Mouse (Mus musculus) hindbrain, embryonic 14.5 days (tissue): ENCODE results near the gene Grn. TPM values are rescaled to one million over a fixed set of nuclear protein-coding genes. Genes with fewer than 3 reads are reported as not detected.

ENCODE experiments used
- ATAC-seq: fragments of 200-750 bp; cut with Nextera tagmentation; 2 replicates; pipeline ENCODE4 v1.8.0; 2017; ENCODE audit warnings: moderate number of reproducible peaks, mild to moderate bottlenecking, moderate TSS enrichment, moderate library complexity; ENCODE audit not compliant: low FRiP score
- DNase-seq: peaks from one replicate; pipeline ENCODE4 v3.0.0-alpha.2; 2015; ENCODE audit warnings: low spot score
- H3K27ac ChIP-seq: fragments of 300-500 bp; sonication (generic); 2 replicates; pipeline ENCODE4 v1.5.1; 2014; ENCODE audit warnings: mild to moderate bottlenecking, moderate library complexity
- H3K27me3 ChIP-seq: fragments of 300-500 bp; sonication (generic); 2 replicates; pipeline ENCODE4 v1.6.1; 2014; ENCODE audit warnings: mild to moderate bottlenecking, low read length, mixed read lengths; ENCODE audit not compliant: control insufficient read depth, insufficient read depth
- H3K36me3 ChIP-seq: fragments of 300-500 bp; sonication (generic); replicated peaks from 2 replicates; pipeline ENCODE4 v1.6.1; 2014; ENCODE audit not compliant: control insufficient read depth, insufficient read depth
- H3K4me1 ChIP-seq: fragments of 300-500 bp; sonication (generic); replicated peaks from 2 replicates; pipeline ENCODE4 v1.6.1; 2014; ENCODE audit warnings: antibody characterized with exemption, low read length, mixed read lengths; ENCODE audit not compliant: control insufficient read depth, insufficient read depth
- H3K4me2 ChIP-seq: fragments of 300-500 bp; sonication (generic); replicated peaks from 2 replicates; pipeline ENCODE4 v1.6.1; 2014; ENCODE audit warnings: mild to moderate bottlenecking, moderate library complexity
- H3K4me3 ChIP-seq: fragments of 300-500 bp; sonication (generic); replicated peaks from 2 replicates; pipeline ENCODE4 v1.5.1; 2014; ENCODE audit warnings: mild to moderate bottlenecking, low read length
- H3K9ac ChIP-seq: fragments of 300-500 bp; sonication (generic); 2 replicates; pipeline ENCODE4 v1.6.1; 2014
- H3K9me3 ChIP-seq: fragments of 300-500 bp; sonication (generic); 2 replicates; pipeline ENCODE4 v1.6.1; 2016; ENCODE audit warnings: low read length; ENCODE audit not compliant: control insufficient read depth
- WGBS: fragments of 180-500 bp; shearing (Covaris S2); extraction: QIAGEN DNeasy Blood & Tissue Kit; methylation state at CpG from one replicate; pipeline ENCODE4 v1.1.7; 2014; 5-methylcytosine and 5-hydroxymethylcytosine counted together
- polyA plus RNA-seq: library from polyadenylated mRNA; unstranded; fragments of >200 nt; fragmentation: Nextera tagmentation; extraction: Ambion mirVana; gene quantifications from 2 replicates; pipeline ENCODE4 v1.2.1, GENCODE M21; 2014

Grn gene
- polyA plus RNA-seq, 1 experiment from 2014 or later, result 63.6 TPM

DNA sequence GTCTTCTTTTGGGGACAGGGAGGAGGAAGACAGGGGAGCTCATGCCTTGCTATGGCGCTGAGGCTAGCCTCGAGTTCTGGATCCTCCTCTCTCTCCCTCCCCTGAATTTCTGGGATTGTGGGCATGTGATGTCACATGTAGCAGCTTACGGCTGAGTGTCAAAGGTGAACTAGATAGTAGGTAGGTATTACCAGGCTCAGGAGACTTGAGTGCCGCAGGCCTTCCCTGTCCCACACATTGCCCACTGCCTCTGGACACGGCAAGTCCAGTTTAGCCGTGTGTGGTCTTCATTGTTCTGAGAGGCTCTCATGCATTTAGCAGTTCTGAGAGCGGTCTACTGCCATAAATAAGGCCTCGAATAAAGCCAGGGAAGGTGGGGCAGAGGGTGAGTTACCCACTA lies 17.1 kb upstream of the Grn start:
- 0 out of 2 replicates have a peak, but pooled peaks cover under 1% of the 10 kb centered on the region for H3K4me1 ChIP-seq
- no peak overlapping the region for H3K9ac ChIP-seq
- H3K4me3 ChIP-seq, result no peak overlapping the region
- H3K36me3 ChIP-seq, result no peaks in the 10 kb centered on the region
- no peaks in the 10 kb centered on the region for H3K27me3 ChIP-seq
- 75% methylated on average over 8 of the region's 8 CpGs for WGBS
- no peak overlapping the region for H3K4me2 ChIP-seq
- no peak overlapping the region for H3K27ac ChIP-seq
- no peaks in the 10 kb centered on the region for H3K9me3 ChIP-seq
- no peak for DNase-seq
- ATAC-seq, result no peak

GRCm38 (mm10) chr11:102415034-102415802 lies 14.9 kb upstream of the Grn start:
- no peaks in the 10 kb centered on the region for H3K27me3 ChIP-seq
- no peaks in the 10 kb centered on the region for H3K4me1 ChIP-seq
- no peaks in the 10 kb centered on the region for H3K9me3 ChIP-seq
- H3K9ac ChIP-seq, result no peak overlapping the region
- DNase-seq, result no peak
- H3K27ac ChIP-seq, result no peak overlapping the region
- ATAC-seq, result no peak
- no peaks in the 10 kb centered on the region for H3K36me3 ChIP-seq
- 73% methylated on average over 10 of the region's 10 CpGs for WGBS
- no peak overlapping the region for H3K4me2 ChIP-seq
- no peak overlapping the region for H3K4me3 ChIP-seq

GRCm38 (mm10) chr11:102417160-102417559 lies 13.0 kb upstream of the Grn start:
- Histone ChIP-seq H3K9me3 (no peaks in the 10 kb centered on the region), H3K9ac (no peak overlapping the region), H3K27me3 (no peaks in the 10 kb centered on the region), H3K4me3 (no peak overlapping the region), H3K27ac (no peak overlapping the region), H3K4me1 (no peaks in the 10 kb centered on the region), H3K36me3 (no peaks in the 10 kb centered on the region), H3K4me2 (no peak overlapping the region)
- WGBS, result 79% methylated on average over 1 of the region's 1 CpGs
- no peak for ATAC-seq
- DNase-seq, result no peak

GRCm38 (mm10) chr11:102418887-102419286 lies 11.2 kb upstream of the Grn start:
- H3K27me3 ChIP-seq, result no peaks in the 10 kb centered on the region
- H3K9me3 ChIP-seq, result no peaks in the 10 kb centered on the region
- H3K27ac ChIP-seq, result no peak overlapping the region
- no peak overlapping the region for H3K4me3 ChIP-seq
- no peaks in the 10 kb centered on the region for H3K36me3 ChIP-seq
- no peaks in the 10 kb centered on the region for H3K4me1 ChIP-seq
- H3K4me2 ChIP-seq, result no peak overlapping the region
- H3K9ac ChIP-seq, result no peak overlapping the region
- ATAC-seq (no peak), DNase-seq (no peak)

GRCm38 (mm10) chr11:102421559-102421958 lies 8.6 kb upstream of the Grn start:
- Histone ChIP-seq H3K9ac (no peak overlapping the region), H3K4me3 (no peak overlapping the region), H3K27ac (no peak overlapping the region), H3K9me3 (no peaks in the 10 kb centered on the region), H3K4me1 (no peaks in the 10 kb centered on the region), H3K27me3 (no peaks in the 10 kb centered on the region), H3K4me2 (no peak overlapping the region), H3K36me3 (no peaks in the 10 kb centered on the region)
- 63% methylated on average over 8 of the region's 8 CpGs for WGBS
- ATAC-seq, result no peak
- no peak for DNase-seq

DNA sequence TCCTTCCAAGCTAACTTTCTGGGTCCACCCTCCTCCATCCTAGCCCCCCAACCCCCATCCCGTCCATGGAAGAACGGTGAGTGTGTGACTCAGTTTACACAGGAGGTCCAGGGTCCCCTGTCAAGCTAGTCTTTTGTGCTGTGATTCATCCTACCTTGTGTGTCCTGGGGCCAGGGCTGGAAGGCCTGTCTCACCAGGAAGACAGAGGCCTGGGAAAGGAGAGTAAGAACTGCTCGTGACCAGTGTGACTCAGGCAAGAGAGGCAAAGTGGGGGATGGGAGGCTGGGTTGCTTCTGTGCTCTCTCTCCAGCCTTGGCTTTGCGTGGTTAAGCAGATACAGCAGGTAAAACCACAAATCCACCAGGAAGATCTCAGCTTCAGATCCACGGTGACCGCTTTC lies 5.4 kb upstream of the Grn start:
- Histone ChIP-seq H3K4me3 (no peak overlapping the region), H3K36me3 (no peaks in the 10 kb centered on the region), H3K27ac (no peak overlapping the region), H3K4me2 (no peak overlapping the region), H3K4me1 (peaks cover 3% of the 10 kb centered on the region; the same call in 1 of the 2 replicates), H3K9me3 (no peaks in the 10 kb centered on the region), H3K27me3 (no peaks in the 10 kb centered on the region), H3K9ac (no peak overlapping the region)
- 81% methylated on average over 6 of the region's 6 CpGs for WGBS
- ATAC-seq (no peak), DNase-seq (no peak)

GRCm38 (mm10) chr11:102425555-102426316 lies 4.4 kb upstream of the Grn start:
- Histone ChIP-seq H3K4me1 (peaks cover 7% of the 10 kb centered on the region; the same call in 1 of the 2 replicates), H3K27me3 (no peaks in the 10 kb centered on the region), H3K36me3 (no peaks in the 10 kb centered on the region), H3K27ac (no peak overlapping the region), H3K9me3 (no peaks in the 10 kb centered on the region), H3K4me2 (no peak overlapping the region), H3K4me3 (no peak overlapping the region), H3K9ac (no peak overlapping the region)
- DNase-seq (no peak), ATAC-seq (no peak)
- 83% methylated on average over 8 of the region's 8 CpGs for WGBS

- Histone ChIP-seq H3K4me3 (0 out of 2 replicates have a peak overlapping the region, but pooled peaks have one; percentile 63), H3K36me3 (peaks cover 4% of the 10 kb centered on the region; the same call in 1 of the 2 replicates), H3K27me3 (no peaks in the 10 kb centered on the region), H3K4me2 (no peak overlapping the region), H3K4me1 (peaks cover 7% of the 10 kb centered on the region; the same call in 1 of the 2 replicates), H3K9ac (no peak overlapping the region), H3K27ac (no peak overlapping the region), H3K9me3 (no peaks in the 10 kb centered on the region)
- 76% methylated on average over 8 of the region's 8 CpGs for WGBS
- DNase-seq (no peak), ATAC-seq (no peak)
Observed at GRCm38 (mm10) chr11:102428981-102429540, 1.1 kb upstream of the Grn start.

DNA sequence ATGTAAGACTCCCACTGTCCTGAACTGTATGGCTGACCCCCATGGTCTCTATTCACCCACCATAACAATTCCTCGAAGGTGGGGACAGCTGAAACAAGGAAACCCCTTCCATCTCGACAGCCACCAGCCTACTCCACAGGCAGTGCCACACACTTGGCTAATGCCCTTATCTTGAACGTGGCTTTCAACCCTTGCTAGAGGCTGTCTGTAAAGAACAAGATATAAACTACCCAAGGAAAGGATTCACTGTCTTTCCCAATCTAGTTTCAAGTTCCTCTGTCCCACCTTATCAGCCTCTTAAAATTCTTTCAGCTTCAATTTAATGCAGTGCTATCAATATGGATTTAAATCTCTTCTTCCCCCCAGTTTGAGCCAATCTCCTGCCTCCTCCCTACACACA lies 564 bp upstream of the Grn start:
- Histone ChIP-seq H3K36me3 (peaks cover 7% of the 10 kb centered on the region), H3K9me3 (no peaks in the 10 kb centered on the region), H3K4me3 (peak overlapping the region; percentile 63), H3K4me2 (peak overlapping the region; percentile 90), H3K4me1 (peaks cover 7% of the 10 kb centered on the region; the same call in 1 of the 2 replicates), H3K27ac (0 out of 2 replicates have a peak overlapping the region, but pooled peaks have one; percentile 53), H3K9ac (peak overlapping the region; percentile 76), H3K27me3 (no peaks in the 10 kb centered on the region)
- WGBS, result 46% methylated on average over 3 of the region's 3 CpGs
- ATAC-seq (no peak), DNase-seq (no peak)
